Mouse (Mus musculus) adrenal gland, postnatal 25 days (tissue): ENCODE measurements at regions not wholly inside any gene's neighbourhood (a gene's known extent, or its start where the extent isn't known, plus 50 kb on each side); places are given as distances from the start of the nearest gene placed in this dataset.

Source experiments
- DNase-seq: peaks from one replicate; pipeline ENCODE4 v3.0.0; 2021; ENCODE audit warnings: mixed read lengths

- DNase-seq: no peak
These were observed 272.1 kb downstream of the Gm9195 start for GRCm38 (mm10) chr14:72219523-72219922.

GRCm38 (mm10) chr14:72200307-72200706 lies 291.3 kb downstream of the Gm9195 start:
- DNase-seq: no peak

- DNase-seq: no peak
These were observed 291.7 kb downstream of the Gm9195 start for GRCm38 (mm10) chr14:72199900-72200299.

GRCm38 (mm10) chr14:72197972-72198371 lies 293.7 kb downstream of the Gm9195 start:
- DNase-seq: no peak

- DNase-seq: peak; percentile 4
These were observed 304.2 kb downstream of the Gm9195 start for GRCm38 (mm10) chr14:72187329-72187984.

GRCm38 (mm10) chr14:72175751-72176150 lies 315.9 kb downstream of the Gm9195 start:
- no peak for DNase-seq

- no peak for DNase-seq
These were observed 318.9 kb downstream of the Gm9195 start for GRCm38 (mm10) chr14:72172549-72173405.

- DNase-seq: no peak
These were observed 319.9 kb downstream of the Gm9195 start for GRCm38 (mm10) chr14:72171777-72172176.

GRCm38 (mm10) chr14:72158537-72159323 lies 332.9 kb downstream of the Gm9195 start:
- no peak for DNase-seq

- no peak for DNase-seq
These were observed 336.3 kb downstream of the Gm9195 start for GRCm38 (mm10) chr14:72155197-72155907.

GRCm38 (mm10) chr14:72151676-72152075 lies 340.0 kb downstream of the Gm9195 start:
- no peak for DNase-seq

GRCm38 (mm10) chr14:72149463-72149862 lies 342.2 kb downstream of the Gm9195 start:
- no peak for DNase-seq

- no peak for DNase-seq
These were observed 342.8 kb downstream of the Gm9195 start for GRCm38 (mm10) chr14:72148886-72149285.

- no peak for DNase-seq
These were observed 345.3 kb downstream of the Gm9195 start for GRCm38 (mm10) chr14:72146381-72146780.

GRCm38 (mm10) chr14:72142883-72143487 lies 348.7 kb downstream of the Gm9195 start:
- no peak for DNase-seq

GRCm38 (mm10) chr14:72141136-72141535 lies 350.5 kb downstream of the Gm9195 start:
- DNase-seq: no peak

- DNase-seq: no peak
These were observed 361.5 kb downstream of the Gm9195 start for GRCm38 (mm10) chr14:72130149-72130548.

GRCm38 (mm10) chr14:72121786-72122185 lies 369.9 kb downstream of the Gm9195 start:
- DNase-seq: no peak

GRCm38 (mm10) chr14:72121006-72121405 lies 370.6 kb downstream of the Gm9195 start:
- DNase-seq: no peak

GRCm38 (mm10) chr14:72116842-72117241 lies 374.8 kb downstream of the Gm9195 start:
- DNase-seq: no peak

- DNase-seq: no peak
These were observed 378.2 kb downstream of the Gm9195 start for GRCm38 (mm10) chr14:72113377-72113993.
